Mouse (Mus musculus): Measurements from ENCODE around the gene Hist1h2ak. TPM values are rescaled to one million over a fixed set of nuclear protein-coding genes. Genes with fewer than 3 reads are reported as not detected.
A peak's percentile ranks its signal among the peaks of the same experiment; 100 is the strongest.
"Not testable (repeated sequence)": the region's sequence is repeated elsewhere in the genome, so short reads cannot be mapped to it uniquely, and the experiment has no call there.

The Hist1h2ak gene
- total and polyA plus RNA-seq, 3 experiments, result 6.2 to 1,125 (median 16.6) TPM

GRCm38 (mm10) chr13:21754294-21755001 lies 821 bp upstream of the Hist1h2ak start:
- H3K27me3 ChIP-seq (replicated peaks); H3K79me2 ChIP-seq (replicated peaks; ENCODE audit: control insufficient read depth, extremely low read depth, insufficient read depth, poor library complexity, severe bottlenecking); dilution Hi-C loops (cut with MboI; ENCODE audit: extremely low pct_ligation_motif_present, extremely low pct_unique_long_range_greater_than_20kb, low sequenced_read_pairs); in situ Hi-C loops (cut with MboI; ENCODE audit: low pct_ligation_motif_present, low pct_unique_long_range_greater_than_20kb, low sequenced_read_pairs); H3K36me3 ChIP-seq (replicated peaks in 1 of 2; ENCODE audit: control insufficient read depth in 1 of 2, insufficient read depth in 1 of 2, low read length in 1 of 2); H3K9me3 ChIP-seq (replicated peaks; ENCODE audit: low read length): not testable (repeated sequence)
- peak; percentile 96 for TF ChIP-seq E2F4 (IDR thresholded peaks at IDR 0.05; ENCODE audit: insufficient replicate concordance, low read depth, low read length)
- TF ChIP-seq POLR2AphosphoS2 (IDR thresholded peaks at IDR 0.05; ENCODE audit: low read depth, low read length), result peak; percentile 99
- TF ChIP-seq CHD2 (IDR thresholded peaks at IDR 0.05; ENCODE audit: low read length), result peak; percentile 54
- TF ChIP-seq TBP (conservative IDR thresholded peaks at IDR 0.05; ENCODE audit: low read depth, low read length), result 0 out of 2 replicates have a peak, but pooled peaks have one; percentile 35
- TF ChIP-seq NELFE (IDR thresholded peaks at IDR 0.05; ENCODE audit: low read depth, low read length), result peak; percentile 73; the same call in 1 of the 2 replicates
- peak; percentile 48; the same call in 1 of the 2 replicates for TF ChIP-seq CHD1 (IDR thresholded peaks at IDR 0.05; ENCODE audit: low read depth, low read length)
- peak; percentile 89 for TF ChIP-seq SIN3A (IDR thresholded peaks at IDR 0.05; ENCODE audit: low read length)
- TF ChIP-seq POLR2A (IDR thresholded peaks at IDR 0.05; ENCODE audit: low read depth, low read length), result peak; percentile 87
- TF ChIP-seq UBTF (IDR thresholded peaks at IDR 0.05; ENCODE audit: low read depth, low read length), result peak; percentile 49; the same call in 1 of the 2 replicates
- peak; percentile 96 for TF ChIP-seq ZMIZ1 (IDR thresholded peaks at IDR 0.05; ENCODE audit: low read depth, low read length)
- peak; percentile 35; the same call in 1 of the 2 replicates for TF ChIP-seq NRF1 (IDR thresholded peaks at IDR 0.05; ENCODE audit: low read depth, low read length)
- Histone ChIP-seq H3K9ac (ENCODE audit: insufficient read depth, low read depth) (peak overlapping the region; percentile 82), H3K4me3 (replicated peaks in 1 of 3; ENCODE audit: low read depth in 2 of 3, low read length in 2 of 3, poor library complexity in 1 of 3) (peak overlapping the region; percentile 17 to 38 (median 36)), H3K4me1 (ENCODE audit: control insufficient read depth in 1 of 2, insufficient read depth in 2 of 2) (peaks cover 0 to 26% of the 10 kb centered on the region in 2 experiments; a peak in 2 of 4 replicates), H3K4me2 (ENCODE audit: insufficient read depth, low read depth, poor library complexity, severe bottlenecking) (peak overlapping the region; percentile 32; the same call in 1 of the 2 replicates), H3K27ac (ENCODE audit: insufficient read depth, low read depth) (peak overlapping the region; percentile 75)
- DNase-seq (ENCODE audit: extremely low read depth), result peak; percentile 65

DNA sequence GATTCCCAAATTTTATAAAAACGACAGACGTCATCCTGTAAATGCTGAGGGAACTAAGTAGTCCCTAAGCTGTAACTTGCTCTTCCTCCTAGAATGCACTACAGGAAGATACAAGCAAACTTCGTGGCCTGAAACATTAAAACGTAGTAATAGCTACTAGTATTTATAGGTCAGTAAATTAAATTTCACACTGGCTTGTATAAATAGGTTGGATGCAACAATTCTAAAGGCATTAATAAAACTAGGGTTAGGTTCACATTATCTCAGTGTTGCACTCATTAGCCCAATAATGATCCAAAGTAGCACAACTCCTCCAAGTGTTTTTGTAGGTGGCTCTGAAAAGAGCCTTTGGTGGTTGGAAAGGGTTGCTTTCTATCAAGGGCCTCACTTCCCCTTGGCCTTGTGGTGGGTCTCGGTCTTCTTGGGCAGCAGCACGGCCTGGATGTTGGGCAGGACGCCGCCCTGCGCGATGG lies 540 bp downstream of the Hist1h2ak start:
- H3K4me1 ChIP-seq (ENCODE audit: control insufficient read depth in 1 of 2, insufficient read depth in 2 of 2), result peaks cover 0 to 26% of the 10 kb centered on the region in 2 experiments; a peak in 2 of 4 replicates
- peak overlapping the region; percentile 98 for H3K27ac ChIP-seq (ENCODE audit: insufficient read depth, low read depth)
- TF ChIP-seq BHLHE40 (IDR thresholded peaks at IDR 0.05; ENCODE audit: low read depth, low read length) (peak; percentile 20; the same call in 1 of the 2 replicates), POLR2AphosphoS2 (IDR thresholded peaks at IDR 0.05; ENCODE audit: low read depth, low read length) (peak; percentile 99), TBP (conservative IDR thresholded peaks at IDR 0.05; ENCODE audit: low read depth, low read length) (no peak), ZMIZ1 (IDR thresholded peaks at IDR 0.05; ENCODE audit: low read depth, low read length) (peak; percentile 98), POLR2A (IDR thresholded peaks at IDR 0.05; ENCODE audit: low read depth, low read length) (peak; percentile 79), HCFC1 (IDR thresholded peaks at IDR 0.05; ENCODE audit: low read depth, low read length) (peak; percentile 35; the same call in 1 of the 2 replicates), MAX (IDR thresholded peaks at IDR 0.05; ENCODE audit: low read length) (peak; percentile 34; the same call in 1 of the 2 replicates), RCOR1 (conservative IDR thresholded peaks at IDR 0.05; ENCODE audit: low read depth, low read length) (peak; percentile 78), NELFE (IDR thresholded peaks at IDR 0.05; ENCODE audit: low read depth, low read length) (peak; percentile 47), CTCF (conservative IDR thresholded peaks at IDR 0.05 in 1 of 2, IDR thresholded peaks at IDR 0.05 in 1 of 2; ENCODE audit: low read depth in 2 of 2, low read length in 2 of 2) (no peak), CHD1 (IDR thresholded peaks at IDR 0.05; ENCODE audit: low read depth, low read length) (peak; percentile 96), USF2 (conservative IDR thresholded peaks at IDR 0.05; ENCODE audit: low read depth, low read length) (no peak), NRF1 (IDR thresholded peaks at IDR 0.05; ENCODE audit: low read depth, low read length) (no peak), MEF2A (IDR thresholded peaks at IDR 0.05; ENCODE audit: borderline replicate concordance, low read depth, low read length) (no peak), ETS1 (conservative IDR thresholded peaks at IDR 0.05; ENCODE audit: low read depth, low read length) (peak; percentile 39; the same call in 1 of the 2 replicates), MYC (IDR thresholded peaks at IDR 0.05; ENCODE audit: low read depth, low read length) (peak; percentile 63; the same call in 1 of the 2 replicates), E2F4 (IDR thresholded peaks at IDR 0.05; ENCODE audit: insufficient replicate concordance, low read depth, low read length) (peak; percentile 76; the same call in 1 of the 2 replicates), CHD2 (IDR thresholded peaks at IDR 0.05; ENCODE audit: low read length) (peak; percentile 74), SIN3A (IDR thresholded peaks at IDR 0.05; ENCODE audit: low read length) (peak; percentile 86; the same call in 1 of the 2 replicates), ZNF384 (IDR thresholded peaks at IDR 0.05; ENCODE audit: low read depth, low read length) (peak; percentile 46)
- peak; percentile 67 for DNase-seq (ENCODE audit: extremely low read depth)
- H3K9me3 ChIP-seq (replicated peaks; ENCODE audit: low read length), result no peaks in the 10 kb centered on the region
- peak overlapping the region; percentile 82 for H3K4me2 ChIP-seq (ENCODE audit: insufficient read depth, low read depth, poor library complexity, severe bottlenecking)
- no peaks in the 10 kb centered on the region for H3K79me2 ChIP-seq (replicated peaks; ENCODE audit: control insufficient read depth, extremely low read depth, insufficient read depth, poor library complexity, severe bottlenecking)
- dilution Hi-C loops (cut with MboI; ENCODE audit: extremely low pct_ligation_motif_present, extremely low pct_unique_long_range_greater_than_20kb, low sequenced_read_pairs), result no loop called here
- in situ Hi-C loops (cut with MboI; ENCODE audit: low pct_ligation_motif_present, low pct_unique_long_range_greater_than_20kb, low sequenced_read_pairs), result no loop called here
- H3K9ac ChIP-seq (ENCODE audit: insufficient read depth, low read depth), result peak overlapping the region; percentile 92
- no peaks in the 10 kb centered on the region for H3K36me3 ChIP-seq (replicated peaks in 1 of 2; ENCODE audit: control insufficient read depth in 1 of 2, insufficient read depth in 1 of 2, low read length in 1 of 2)
- no peaks in the 10 kb centered on the region for H3K27me3 ChIP-seq (replicated peaks)
- peak overlapping the region; percentile 3 to 36 (median 36) for H3K4me3 ChIP-seq (replicated peaks in 1 of 3; ENCODE audit: low read depth in 2 of 3, low read length in 2 of 3, poor library complexity in 1 of 3)

All from CH12.LX (cell line).